Mouse (Mus musculus) midbrain, embryonic 16.5 days (tissue): ENCODE measurements around the gene Tet3. TPM values are rescaled to one million over a fixed set of nuclear protein-coding genes. Genes with fewer than 3 reads are reported as not detected.
A peak's percentile ranks its signal among the peaks of the same experiment; 100 is the strongest.

Source experiments
- ATAC-seq: fragments of 200-750 bp; cut with Nextera tagmentation; 2 replicates; pipeline ENCODE4 v1.8.0; 2017; ENCODE audit warnings: moderate TSS enrichment
- H3K27ac ChIP-seq: fragments of 300-500 bp; sonication (generic); 2 replicates; pipeline ENCODE4 v1.5.1; 2014; ENCODE audit warnings: mild to moderate bottlenecking, low read length, mixed read lengths
- H3K27me3 ChIP-seq: fragments of 300-500 bp; sonication (generic); 2 replicates; pipeline ENCODE4 v1.6.1; 2014; ENCODE audit warnings: low read depth, low read length, mixed read lengths; ENCODE audit not compliant: control insufficient read depth, insufficient read depth
- H3K36me3 ChIP-seq: fragments of 300-500 bp; sonication (generic); 2 replicates; pipeline ENCODE4 v1.6.1; 2014; ENCODE audit warnings: mild to moderate bottlenecking, low read length, moderate library complexity, mixed read lengths; ENCODE audit not compliant: control insufficient read depth, insufficient read depth
- H3K4me1 ChIP-seq: fragments of 300-500 bp; sonication (generic); 2 replicates; pipeline ENCODE4 v1.6.1; 2014; ENCODE audit warnings: mild to moderate bottlenecking, low read length, mixed read lengths; ENCODE audit not compliant: control insufficient read depth, insufficient read depth
- H3K4me2 ChIP-seq: fragments of 300-500 bp; sonication (generic); 2 replicates; pipeline ENCODE4 v1.6.1; 2014; ENCODE audit warnings: mild to moderate bottlenecking, low read length, mixed read lengths
- H3K4me3 ChIP-seq: fragments of 300-500 bp; sonication (generic); 2 replicates; pipeline ENCODE4 v1.5.1; 2014; ENCODE audit warnings: low read depth, mild to moderate bottlenecking, low read length, moderate library complexity, mixed read lengths
- H3K9ac ChIP-seq: fragments of 300-500 bp; sonication (generic); 2 replicates; pipeline ENCODE4 v1.6.1; 2014; ENCODE audit warnings: low read depth, low read length, mixed read lengths
- H3K9me3 ChIP-seq: fragments of 300-500 bp; sonication (generic); replicated peaks from 2 replicates; pipeline ENCODE4 v1.6.1; 2014; ENCODE audit warnings: mild to moderate bottlenecking, low read length, mixed read lengths; ENCODE audit not compliant: control insufficient read depth, poor library complexity, severe bottlenecking
- WGBS: fragments of 180-500 bp; shearing (Covaris S2); extraction: QIAGEN DNeasy Blood & Tissue Kit; methylation state at CpG from one replicate; pipeline ENCODE4 v1.1.7; 2014; 5-methylcytosine and 5-hydroxymethylcytosine counted together
- polyA plus RNA-seq: library from polyadenylated mRNA; unstranded; fragments of >200 nt; fragmentation: Nextera tagmentation; extraction: Ambion mirVana; gene quantifications from 2 replicates; pipeline ENCODE4 v1.2.1, GENCODE M21; 2015

Tet3 gene
- polyA plus RNA-seq, 1 experiment from 2014 or later: 53.2 TPM

DNA sequence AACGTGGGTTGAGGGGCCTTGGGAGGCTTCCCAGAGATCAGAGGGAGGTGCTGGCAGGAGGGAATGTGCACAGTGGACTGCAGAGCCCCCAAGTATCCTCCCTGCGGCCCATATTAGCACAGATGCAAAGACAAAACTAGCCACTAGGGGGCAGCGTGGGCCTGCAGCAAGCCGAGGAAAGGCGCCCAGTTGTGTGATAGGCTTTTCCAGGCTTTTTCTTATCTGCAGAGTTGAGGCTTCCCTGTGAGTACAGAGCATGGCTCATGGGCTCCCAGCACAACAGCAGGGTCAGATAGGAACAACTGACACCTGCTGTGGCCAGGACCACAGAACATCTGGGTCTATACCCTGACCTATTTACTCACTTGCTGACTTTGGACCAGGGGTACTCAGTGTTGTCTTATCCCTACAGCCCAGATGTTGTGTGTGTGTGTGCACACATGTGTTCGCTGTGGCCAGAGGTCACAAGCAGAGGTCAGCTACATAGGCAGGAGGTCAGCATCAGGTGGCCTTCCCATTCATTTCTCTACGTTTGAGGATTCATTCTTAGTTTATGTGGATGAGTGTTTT lies 102.2 kb downstream of the Tet3 start:
- no peak overlapping the region for H3K9ac ChIP-seq
- H3K27ac ChIP-seq: no peak overlapping the region
- WGBS: 19% methylated on average over 7 of the region's 7 CpGs
- H3K36me3 ChIP-seq: peaks cover 13% of the 10 kb centered on the region; the same call in 1 of the 2 replicates
- H3K9me3 ChIP-seq: no peaks in the 10 kb centered on the region
- no peaks in the 10 kb centered on the region for H3K27me3 ChIP-seq
- H3K4me1 ChIP-seq: no peaks in the 10 kb centered on the region
- peak; percentile 70 for ATAC-seq
- no peak overlapping the region for H3K4me3 ChIP-seq
- H3K4me2 ChIP-seq: no peak overlapping the region

- H3K4me2 ChIP-seq: no peak overlapping the region
- 89% methylated on average over 9 of the region's 9 CpGs for WGBS
- ATAC-seq: no peak
- H3K9me3 ChIP-seq: no peaks in the 10 kb centered on the region
- H3K36me3 ChIP-seq: peaks cover 13% of the 10 kb centered on the region; the same call in 1 of the 2 replicates
- H3K27ac ChIP-seq: no peak overlapping the region
- H3K4me1 ChIP-seq: peaks cover 2% of the 10 kb centered on the region
- H3K4me3 ChIP-seq: no peak overlapping the region
- H3K9ac ChIP-seq: no peak overlapping the region
- no peaks in the 10 kb centered on the region for H3K27me3 ChIP-seq
These were observed 103.8 kb downstream of the Tet3 start for GRCm38 (mm10) chr6:83354856-83355781.

GRCm38 (mm10) chr6:83352666-83353410 lies 106.0 kb downstream of the Tet3 start:
- peaks cover 5% of the 10 kb centered on the region; the same call in 1 of the 2 replicates for H3K36me3 ChIP-seq

DNA sequence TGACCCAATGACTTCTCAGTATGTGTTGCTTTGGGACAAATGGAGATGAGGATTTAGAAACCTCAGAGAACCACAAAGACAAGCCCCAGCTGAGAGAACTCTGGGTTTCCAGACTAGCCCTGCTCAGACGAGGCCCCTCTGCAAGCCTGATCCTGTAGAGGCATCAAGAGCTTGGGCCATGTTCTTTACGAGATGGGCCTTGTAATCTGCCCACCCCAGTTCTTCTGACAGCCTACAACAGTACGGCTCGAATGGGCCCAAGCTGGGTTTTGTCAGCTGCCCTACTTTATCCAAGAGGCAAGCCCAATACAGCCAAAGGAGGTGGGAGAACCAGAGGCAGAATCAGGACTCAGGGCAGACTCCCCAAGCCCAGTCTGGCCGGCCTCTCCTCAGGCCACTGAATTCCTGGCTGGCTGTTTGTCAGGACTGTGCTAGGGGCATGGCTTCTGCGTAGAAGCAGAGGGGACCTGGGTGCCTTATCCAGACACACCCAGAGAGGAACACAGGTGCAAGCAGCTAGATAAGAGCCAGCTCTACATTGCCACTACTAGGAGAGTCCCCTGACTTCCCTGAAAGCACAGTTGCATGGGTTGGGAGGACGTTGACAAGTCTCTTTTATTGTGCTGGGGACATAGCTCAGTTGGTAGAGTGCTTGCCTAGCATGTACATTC lies 107.3 kb downstream of the Tet3 start:
- peaks cover 12% of the 10 kb centered on the region for H3K4me1 ChIP-seq
- peaks cover 5% of the 10 kb centered on the region; the same call in 1 of the 2 replicates for H3K36me3 ChIP-seq
- 83% methylated on average over 7 of the region's 7 CpGs for WGBS

More at GRCm38 (mm10) chr6:83352666-83353410, 106.0 kb downstream of the Tet3 start:
- no peak overlapping the region for H3K4me2 ChIP-seq
- no peaks in the 10 kb centered on the region for H3K27me3 ChIP-seq
- no peak for ATAC-seq
- H3K4me3 ChIP-seq: no peak overlapping the region
- no peaks in the 10 kb centered on the region for H3K9me3 ChIP-seq
- H3K9ac ChIP-seq: no peak overlapping the region
- WGBS: 94% methylated on average over 24 of the region's 24 CpGs
- peaks cover 12% of the 10 kb centered on the region for H3K4me1 ChIP-seq
- H3K27ac ChIP-seq: no peak overlapping the region

DNA sequence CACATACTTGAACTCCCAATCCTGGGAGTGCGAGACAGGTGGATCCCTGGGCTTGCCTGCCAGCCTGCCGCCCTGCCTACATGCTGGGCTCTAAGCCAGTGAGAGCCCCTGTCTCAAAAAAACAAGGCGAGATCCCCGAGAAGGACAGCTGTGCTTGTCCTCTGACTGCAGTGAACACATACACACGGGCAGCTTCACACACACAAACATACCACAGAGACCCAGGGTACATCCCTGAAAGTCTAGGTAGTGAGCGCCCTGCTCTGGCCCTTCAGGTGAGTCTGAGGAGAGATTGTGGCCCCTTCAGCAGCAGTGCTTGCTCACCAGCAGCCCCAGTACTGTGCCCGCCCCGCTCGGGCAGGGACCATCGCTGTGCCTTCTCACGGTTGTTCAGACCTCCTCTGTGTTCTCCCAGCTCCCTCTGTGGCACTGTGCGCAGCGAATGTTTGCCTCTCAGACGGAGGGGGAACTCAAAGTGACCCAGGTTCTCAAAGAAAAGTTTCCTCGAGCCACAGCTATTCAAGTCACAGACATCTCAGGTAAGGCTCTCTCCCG lies 108.0 kb downstream of the Tet3 start:
- Histone ChIP-seq H3K9me3 (no peaks in the 10 kb centered on the region), H3K4me2 (no peak overlapping the region), H3K27ac (no peak overlapping the region), H3K36me3 (peaks cover 5% of the 10 kb centered on the region; the same call in 1 of the 2 replicates), H3K9ac (no peak overlapping the region), H3K4me3 (no peak overlapping the region), H3K27me3 (no peaks in the 10 kb centered on the region), H3K4me1 (peaks cover 12% of the 10 kb centered on the region)
- WGBS: 91% methylated on average over 16 of the region's 16 CpGs
- no peak for ATAC-seq

More for the DNA sequence above, 107.3 kb downstream of the Tet3 start:
- Histone ChIP-seq H3K9ac (no peak overlapping the region), H3K27ac (no peak overlapping the region), H3K9me3 (no peaks in the 10 kb centered on the region), H3K4me3 (no peak overlapping the region), H3K4me2 (no peak overlapping the region), H3K27me3 (no peaks in the 10 kb centered on the region)
- no peak for ATAC-seq

DNA sequence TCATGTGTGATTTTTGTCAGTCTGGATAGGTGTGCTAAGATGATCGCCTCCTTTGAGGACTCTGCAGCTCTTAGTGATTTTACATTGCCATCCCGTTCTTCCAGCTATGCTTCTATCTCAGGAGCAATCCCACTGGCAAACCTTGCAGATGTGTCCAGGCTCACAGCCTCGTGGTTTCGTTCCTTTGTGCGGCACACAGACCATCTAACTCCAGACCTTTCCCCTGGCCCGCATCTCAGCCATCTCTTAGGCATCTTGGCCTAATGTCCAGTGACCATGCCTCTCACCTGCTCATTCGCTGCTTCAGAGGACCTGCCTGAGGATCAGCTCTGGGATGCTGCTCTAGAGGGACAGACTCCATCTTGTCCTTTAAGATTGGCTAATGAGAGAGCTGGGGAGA lies 108.7 kb downstream of the Tet3 start:
- Histone ChIP-seq H3K9me3 (no peaks in the 10 kb centered on the region), H3K27me3 (no peaks in the 10 kb centered on the region), H3K36me3 (peaks cover 5% of the 10 kb centered on the region; the same call in 1 of the 2 replicates), H3K4me3 (peak overlapping the region; percentile 75), H3K27ac (no peak overlapping the region), H3K9ac (peak overlapping the region; percentile 91), H3K4me1 (peaks cover 12% of the 10 kb centered on the region), H3K4me2 (peak overlapping the region; percentile 88)
- WGBS: 84% methylated on average over 7 of the region's 7 CpGs
- ATAC-seq: no peak

DNA sequence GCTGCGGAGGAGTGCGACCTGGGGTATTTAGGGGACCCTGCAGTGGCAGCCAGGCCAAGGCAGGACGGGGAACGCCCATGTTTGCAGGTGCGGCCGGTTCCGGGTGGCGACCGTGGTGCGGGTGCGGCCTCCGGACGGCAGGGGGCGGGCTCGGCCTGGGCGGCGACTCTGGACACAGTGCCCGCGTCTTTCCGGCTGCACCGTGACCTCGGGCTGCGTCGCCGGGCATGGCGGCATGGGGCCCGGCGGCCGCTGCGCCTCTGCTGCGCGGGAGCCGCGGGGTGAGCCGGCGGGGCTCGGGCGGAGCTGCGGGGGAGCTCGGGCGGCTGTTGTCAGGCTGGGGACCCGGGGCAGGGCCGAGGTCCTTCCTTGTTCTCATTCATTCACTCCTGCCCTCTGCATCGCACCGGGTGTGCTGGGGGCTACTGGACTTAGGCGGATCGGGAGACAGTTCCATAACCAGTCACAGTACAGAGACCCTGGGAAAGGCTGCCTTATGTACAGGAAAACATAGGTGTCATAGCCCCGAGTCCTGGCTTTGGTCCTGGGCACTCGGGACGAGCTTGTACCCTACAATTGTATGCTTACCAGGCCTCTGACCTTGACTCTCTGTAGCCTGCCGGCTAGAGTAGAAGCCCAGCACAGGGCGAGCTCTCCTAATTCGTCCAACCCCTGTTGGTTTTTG lies 109.5 kb downstream of the Tet3 start:
- peaks cover 12% of the 10 kb centered on the region for H3K4me1 ChIP-seq
- H3K9me3 ChIP-seq: no peaks in the 10 kb centered on the region
- peak; percentile 95 for ATAC-seq
- peak overlapping the region; percentile 39 for H3K27ac ChIP-seq
- peak overlapping the region; percentile 91 for H3K9ac ChIP-seq
- no peaks in the 10 kb centered on the region for H3K27me3 ChIP-seq
- peak overlapping the region; percentile 75 for H3K4me3 ChIP-seq
- peak overlapping the region; percentile 88 for H3K4me2 ChIP-seq
- peaks cover 5% of the 10 kb centered on the region; the same call in 1 of the 2 replicates for H3K36me3 ChIP-seq
- WGBS: under 1% methylated on average over 53 of the region's 53 CpGs

DNA sequence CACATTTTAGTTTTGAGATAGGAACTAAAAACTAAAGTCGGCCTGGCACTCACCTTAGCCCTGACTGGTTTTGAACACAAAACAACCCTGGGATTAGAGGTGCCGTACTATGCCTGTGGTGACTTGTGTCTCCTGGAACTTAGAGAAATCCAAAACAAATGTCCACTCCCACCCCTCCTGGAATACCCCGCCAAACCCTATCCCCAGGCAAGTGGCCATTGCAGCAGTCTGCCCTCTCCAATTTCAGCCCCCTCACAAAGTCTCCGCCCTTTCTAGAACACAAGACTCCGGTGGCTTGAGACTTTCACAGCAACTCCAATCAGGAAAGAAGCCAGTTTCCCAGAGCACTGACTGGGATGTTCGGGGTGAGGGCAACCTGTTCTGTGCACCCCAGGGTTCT lies 110.0 kb downstream of the Tet3 start, which contains the start of gene Bola3:
TSS of gene Bola3 (plus strand) at position 275 of the 400 bp plus-strand sequence.
- Histone ChIP-seq H3K9ac (peak within 1 kb of the TSS; percentile 91), H3K36me3 (peaks cover 3% of the 10 kb centered on the region; the same call in 1 of the 2 replicates), H3K4me3 (peak within 1 kb of the TSS; percentile 75), H3K4me1 (peaks cover 12% of the 10 kb centered on the region), H3K9me3 (no peaks in the 10 kb centered on the region), H3K4me2 (peak within 1 kb of the TSS; percentile 88), H3K27ac (peak within 1 kb of the TSS; percentile 39), H3K27me3 (no peaks in the 10 kb centered on the region)
- ATAC-seq: no peak; the same call in 1 of the 2 replicates
- 31% methylated on average over 6 of the region's 6 CpGs for WGBS
